ENCODE assay signal across 8 mouse cellular contexts in genomic region chr9:63980179-63981086, GRCm38 (mm10). TPM values are rescaled to one million over a fixed set of nuclear protein-coding genes. Genes with fewer than 3 reads are reported as not detected.
A peak's percentile ranks its signal among the peaks of the same experiment; 100 is the strongest.
DNase-seq lines count a peak whose midpoint lies in the region; ATAC-seq lines count a peak whose summit lies in the region.

No protein-coding gene starts in this region.

- H3K9ac ChIP-seq in hindbrain, embryonic 15.5 days = no peak overlapping the region
- no peak overlapping the region for H3K9ac ChIP-seq in midbrain, embryonic 16.5 days (ENCODE audit: low read depth, low read length)

- H3K27ac ChIP-seq in hindbrain, embryonic 15.5 days (replicated peaks) = no peak overlapping the region
- peak overlapping the region; percentile 15; the same call in 1 of the 2 replicates for H3K27ac ChIP-seq in midbrain, embryonic 16.5 days (ENCODE audit: low read length)

- no peaks in the 10 kb centered on the region for H3K36me3 ChIP-seq in hindbrain, embryonic 15.5 days
- no peaks in the 10 kb centered on the region for H3K36me3 ChIP-seq in midbrain, embryonic 16.5 days (ENCODE audit: control insufficient read depth, insufficient read depth, low read length)

- peak overlapping the region; percentile 26 for H3K4me2 ChIP-seq in hindbrain, embryonic 15.5 days
- peak overlapping the region; percentile 37 for H3K4me2 ChIP-seq in midbrain, embryonic 16.5 days (ENCODE audit: low read length)

- no peak overlapping the region for H3K4me3 ChIP-seq in hindbrain, embryonic 15.5 days
- H3K4me3 ChIP-seq in midbrain, embryonic 16.5 days (ENCODE audit: low read depth, low read length) = no peak overlapping the region

- peak; percentile 51 for DNase-seq in kidney, adult 11 months
- no peak for DNase-seq in kidney, postnatal 10 days
- DNase-seq in embryo, embryonic 9.5 days (ENCODE audit: extremely low spot score) = peak; percentile 41
- DNase-seq in cerebellum, adult 8-10 months = no peak
- no peak for DNase-seq in MN1 (ENCODE audit: low spot score)
- DNase-seq in right cerebral cortex, postnatal 10 days (ENCODE audit: low spot score in 2 of 2) = no peak

- H3K9me3 ChIP-seq in hindbrain, embryonic 15.5 days = no peaks in the 10 kb centered on the region
- H3K9me3 ChIP-seq in midbrain, embryonic 16.5 days (replicated peaks; ENCODE audit: control insufficient read depth, low read length, poor library complexity, severe bottlenecking) = no peaks in the 10 kb centered on the region

- H3K27me3 ChIP-seq in hindbrain, embryonic 15.5 days = no peaks in the 10 kb centered on the region
- no peaks in the 10 kb centered on the region for H3K27me3 ChIP-seq in midbrain, embryonic 16.5 days (ENCODE audit: control insufficient read depth, insufficient read depth, low read depth, low read length)

- peaks cover 32% of the 10 kb centered on the region for H3K4me1 ChIP-seq in hindbrain, embryonic 15.5 days (replicated peaks)
- H3K4me1 ChIP-seq in midbrain, embryonic 16.5 days (ENCODE audit: control insufficient read depth, insufficient read depth, low read length) = peaks cover 11% of the 10 kb centered on the region

- WGBS in hindbrain, embryonic 15.5 days = 15% methylated on average over 18 of the region's 18 CpGs
- WGBS in midbrain, embryonic 16.5 days = 7% methylated on average over 18 of the region's 18 CpGs

- no peak for ATAC-seq in hindbrain, embryonic 15.5 days (ENCODE audit: low FRiP score, low read depth)
- ATAC-seq in midbrain, embryonic 16.5 days = no peak

RNA-seq across cellular contexts. Expression of gene Smad6, which starts 41.4 kb away (rescaled TPM):
- polyA plus RNA-seq in hindbrain, embryonic 15.5 days (2015; fragmentation: Nextera tagmentation; extraction: Ambion mirVana) = 2.5 and 2.6 TPM in 2 replicates
- 0.99 and 1.0 TPM in 2 replicates for polyA plus RNA-seq in midbrain, embryonic 16.5 days (2015; fragmentation: Nextera tagmentation; extraction: Ambion mirVana)

Comparison
In these comparisons a context has a peak if more than half of its experiments do, and no peak if none do; other contexts are left out.
1. DNase-seq: peak in kidney, adult 11 months (single experiment) and embryo, embryonic 9.5 days (single experiment); none in kidney, postnatal 10 days (single experiment), cerebellum, adult 8-10 months (single experiment), MN1 (single experiment) and right cerebral cortex, postnatal 10 days (0 of 2).